ENCODE assay signal across 7 mouse cellular contexts in genomic region chr7:25681341-25682231, GRCm38 (mm10). TPM values are rescaled to one million over a fixed set of nuclear protein-coding genes. Genes with fewer than 3 reads are reported as not detected.
DNase-seq lines count a peak whose midpoint lies in the region; ATAC-seq and TF ChIP-seq lines count a peak whose summit lies in the region.

No protein-coding gene starts in this region.

- peak overlapping the region; percentile 91; the same call in 1 of the 2 replicates for H3K27ac ChIP-seq in forebrain, postnatal 0 days (ENCODE audit: low read depth, low read length)
- H3K27ac ChIP-seq in midbrain, embryonic 11.5 days (ENCODE audit: low read depth, low read length): no peak overlapping the region

- peak; percentile 5 for DNase-seq in retina, postnatal 1 day
- DNase-seq in retina, embryonic 14.5 days (ENCODE audit: low spot score): no peak
- DNase-seq in forebrain, postnatal 0 days: no peak
- peak; percentile 70 for DNase-seq in midbrain, embryonic 11.5 days (ENCODE audit: low spot score, missing footprints)
- DNase-seq in thymus, postnatal 4 days: peak; percentile 71
- no peak for DNase-seq in layer of hippocampus, postnatal 25 days (ENCODE audit: extremely low spot score in 1 of 2, low spot score in 1 of 2)
- no peak for DNase-seq in right cerebral cortex, postnatal 25 days

- peaks cover 16% of the 10 kb centered on the region for H3K4me1 ChIP-seq in forebrain, postnatal 0 days (ENCODE audit: insufficient read depth)
- H3K4me1 ChIP-seq in midbrain, embryonic 11.5 days (ENCODE audit: control insufficient read depth, insufficient read depth, low read length): peaks cover 7% of the 10 kb centered on the region

- peak overlapping the region; percentile 56 for H3K4me3 ChIP-seq in forebrain, postnatal 0 days (ENCODE audit: low read depth, low read length)
- peak overlapping the region; percentile 49; the same call in 1 of the 2 replicates for H3K4me3 ChIP-seq in midbrain, embryonic 11.5 days (ENCODE audit: low read depth, low read length)

- peaks cover 9% of the 10 kb centered on the region for H3K27me3 ChIP-seq in forebrain, postnatal 0 days (ENCODE audit: insufficient read depth, low read length)
- peaks cover 9% of the 10 kb centered on the region for H3K27me3 ChIP-seq in midbrain, embryonic 11.5 days (ENCODE audit: control insufficient read depth, insufficient read depth, low read length)

- TF ChIP-seq CTCF in forebrain, postnatal 0 days (IDR thresholded peaks at IDR 0.05; ENCODE audit: low read depth): no peak

- H3K9me3 ChIP-seq in forebrain, postnatal 0 days (ENCODE audit: low read length): no peaks in the 10 kb centered on the region
- no peaks in the 10 kb centered on the region for H3K9me3 ChIP-seq in midbrain, embryonic 11.5 days (ENCODE audit: control insufficient read depth, low read length)

- no peaks in the 10 kb centered on the region for H3K36me3 ChIP-seq in forebrain, postnatal 0 days (ENCODE audit: insufficient read depth)
- H3K36me3 ChIP-seq in midbrain, embryonic 11.5 days (ENCODE audit: control insufficient read depth, insufficient read depth, low read length): no peaks in the 10 kb centered on the region

- peak overlapping the region; percentile 63 for H3K9ac ChIP-seq in forebrain, postnatal 0 days
- H3K9ac ChIP-seq in midbrain, embryonic 11.5 days (ENCODE audit: low read length): no peak overlapping the region

- no peak for ATAC-seq in forebrain, postnatal 0 days
- no peak for ATAC-seq in midbrain, embryonic 11.5 days (ENCODE audit: low FRiP score)

- H3K4me2 ChIP-seq in forebrain, postnatal 0 days (ENCODE audit: low read depth): peak overlapping the region; percentile 49
- peak overlapping the region; percentile 60 for H3K4me2 ChIP-seq in midbrain, embryonic 11.5 days

- 63% methylated on average over 15 of the region's 15 CpGs for WGBS in forebrain, postnatal 0 days
- 59% methylated on average over 15 of the region's 15 CpGs for WGBS in midbrain, embryonic 11.5 days

RNA-seq across cellular contexts. Expression of gene B9d2, which starts 1.0 kb away (rescaled TPM):
- 15.7 and 15.8 TPM in 2 replicates for total RNA-seq in forebrain, postnatal 0 days (2014; rRNA removed)
- 58.2 and 60.1 TPM in 2 replicates for polyA plus RNA-seq in forebrain, postnatal 0 days (2015; fragmentation: Nextera tagmentation; extraction: Ambion mirVana)
- 30.7 and 31.1 TPM in 2 replicates for polyA plus RNA-seq in midbrain, embryonic 11.5 days (2014; fragmentation: Nextera tagmentation; extraction: Ambion mirVana)
- total RNA-seq in layer of hippocampus, postnatal 25 days (2021): 10 to 100 TPM; 25.2 to 25.7 TPM

RNA-seq across cellular contexts. Expression of gene Tgfb1, which starts 5.2 kb away (rescaled TPM):
- total RNA-seq in forebrain, postnatal 0 days (2014; rRNA removed): 1.6 and 3.1 TPM in 2 replicates
- 0.39 and 0.56 TPM in 2 replicates for polyA plus RNA-seq in forebrain, postnatal 0 days (2015; fragmentation: Nextera tagmentation; extraction: Ambion mirVana)
- 0.78 and 1.4 TPM in 2 replicates for polyA plus RNA-seq in midbrain, embryonic 11.5 days (2014; fragmentation: Nextera tagmentation; extraction: Ambion mirVana)
- total RNA-seq in layer of hippocampus, postnatal 25 days (2021): 1 to 10 TPM; 7.0 to 8.6 TPM

RNA-seq across cellular contexts. Expression of gene Tmem91, which starts 6.6 kb away (rescaled TPM):
- 32.8 and 40.3 TPM in 2 replicates for total RNA-seq in forebrain, postnatal 0 days (2014; rRNA removed)
- polyA plus RNA-seq in forebrain, postnatal 0 days (2015; fragmentation: Nextera tagmentation; extraction: Ambion mirVana): 40.9 and 61.4 TPM in 2 replicates
- polyA plus RNA-seq in midbrain, embryonic 11.5 days (2014; fragmentation: Nextera tagmentation; extraction: Ambion mirVana): 0.99 and 1.6 TPM in 2 replicates
- 10 to 100 TPM; 12.7 to 16.5 TPM for total RNA-seq in layer of hippocampus, postnatal 25 days (2021)

RNA-seq across cellular contexts. Expression of gene Exosc5, which starts 22.6 kb away (rescaled TPM):
- 22.9 and 24.9 TPM in 2 replicates for total RNA-seq in forebrain, postnatal 0 days (2014; rRNA removed)
- 33.9 and 35.2 TPM in 2 replicates for polyA plus RNA-seq in forebrain, postnatal 0 days (2015; fragmentation: Nextera tagmentation; extraction: Ambion mirVana)
- 40.2 and 46.4 TPM in 2 replicates for polyA plus RNA-seq in midbrain, embryonic 11.5 days (2014; fragmentation: Nextera tagmentation; extraction: Ambion mirVana)
- total RNA-seq in layer of hippocampus, postnatal 25 days (2021): 10 to 100 TPM; 26.4 to 30.5 TPM

RNA-seq across cellular contexts. Expression of gene Bckdha, which starts 22.8 kb away (rescaled TPM):
- 55.7 and 55.9 TPM in 2 replicates for total RNA-seq in forebrain, postnatal 0 days (2014; rRNA removed)
- 57.1 and 58.3 TPM in 2 replicates for polyA plus RNA-seq in forebrain, postnatal 0 days (2015; fragmentation: Nextera tagmentation; extraction: Ambion mirVana)
- polyA plus RNA-seq in midbrain, embryonic 11.5 days (2014; fragmentation: Nextera tagmentation; extraction: Ambion mirVana): 30.0 and 35.4 TPM in 2 replicates
- 10 to 100 TPM; 40.1 to 45.5 TPM for total RNA-seq in layer of hippocampus, postnatal 25 days (2021)

Comparison
In these comparisons a context has a peak if more than half of its experiments do, and no peak if none do; other contexts are left out.
1. DNase-seq: peak in retina, postnatal 1 day (single experiment), midbrain, embryonic 11.5 days (single experiment) and thymus, postnatal 4 days (single experiment); none in retina, embryonic 14.5 days (single experiment), forebrain, postnatal 0 days (single experiment), layer of hippocampus, postnatal 25 days (0 of 2) and right cerebral cortex, postnatal 25 days (single experiment).